Mouse (Mus musculus) adrenal gland, adult 18-20 months (tissue): ENCODE measurements at regions not wholly inside any gene's neighbourhood (a gene's known extent, or its start where the extent isn't known, plus 50 kb on each side); places are given as distances from the start of the nearest gene placed in this dataset.
A peak's percentile ranks its signal among the peaks of the same experiment; 100 is the strongest.

Experiments used
- DNase-seq, 2 experiments: peaks; one replicate each; pipeline ENCODE4 v3.0.0; 2021 to 2022; ENCODE audit warnings: low spot score in 2 of 2

GRCm38 (mm10) chr13:46123446-46123845 lies 150.1 kb upstream of the Stmnd1 start:
- DNase-seq, result no peak

- no peak for DNase-seq
Measured at GRCm38 (mm10) chr13:46116576-46116975, 151.8 kb upstream of the Atxn1 start.

GRCm38 (mm10) chr13:46104971-46105370 lies 140.2 kb upstream of the Atxn1 start:
- no peak for DNase-seq

- no peak for DNase-seq
Measured at GRCm38 (mm10) chr13:46098621-46099020, 133.8 kb upstream of the Atxn1 start.

GRCm38 (mm10) chr13:46098131-46098530 lies 133.3 kb upstream of the Atxn1 start:
- no peak for DNase-seq

- no peak for DNase-seq
Measured at GRCm38 (mm10) chr13:46096968-46097367, 132.2 kb upstream of the Atxn1 start.

GRCm38 (mm10) chr13:46096416-46096815 lies 131.6 kb upstream of the Atxn1 start:
- DNase-seq, result no peak

- no peak for DNase-seq
Measured at GRCm38 (mm10) chr13:46092787-46093186, 128.0 kb upstream of the Atxn1 start.

- DNase-seq, result no peak
Measured at GRCm38 (mm10) chr13:46091109-46091508, 126.3 kb upstream of the Atxn1 start.

- DNase-seq, result no peak
Measured at GRCm38 (mm10) chr13:46088237-46088636, 123.4 kb upstream of the Atxn1 start.

- no peak for DNase-seq
Measured at GRCm38 (mm10) chr13:46087663-46088062, 122.9 kb upstream of the Atxn1 start.

GRCm38 (mm10) chr13:46076879-46077278 lies 112.1 kb upstream of the Atxn1 start:
- DNase-seq, result no peak

GRCm38 (mm10) chr13:46071670-46072069 lies 106.9 kb upstream of the Atxn1 start:
- DNase-seq, result no peak

- no peak for DNase-seq
Measured at GRCm38 (mm10) chr13:46069571-46069970, 104.8 kb upstream of the Atxn1 start.

- DNase-seq, result no peak
Measured at GRCm38 (mm10) chr13:46062758-46063157, 98.0 kb upstream of the Atxn1 start.

- DNase-seq, result no peak
Measured at GRCm38 (mm10) chr13:46059870-46060269, 95.1 kb upstream of the Atxn1 start.

- DNase-seq, result no peak
Measured at GRCm38 (mm10) chr13:46058862-46059261, 94.1 kb upstream of the Atxn1 start.

GRCm38 (mm10) chr13:46058341-46058740 lies 93.5 kb upstream of the Atxn1 start:
- no peak for DNase-seq

GRCm38 (mm10) chr13:46055410-46055809 lies 90.6 kb upstream of the Atxn1 start:
- no peak for DNase-seq

- peak in 1 of 2 experiments; percentile 36 for DNase-seq
Measured at GRCm38 (mm10) chr13:46043568-46043967, 78.8 kb upstream of the Atxn1 start.

- DNase-seq, result no peak
Measured at GRCm38 (mm10) chr13:46043016-46043415, 78.2 kb upstream of the Atxn1 start.

- no peak for DNase-seq
Measured at GRCm38 (mm10) chr13:46042224-46042623, 77.4 kb upstream of the Atxn1 start.

- no peak for DNase-seq
Measured at GRCm38 (mm10) chr13:46041475-46041874, 76.7 kb upstream of the Atxn1 start.

- no peak for DNase-seq
Measured at GRCm38 (mm10) chr13:46040062-46040461, 75.3 kb upstream of the Atxn1 start.
